Mouse (Mus musculus) kidney, embryonic 15.5 days (tissue): ENCODE measurements at regions not wholly inside any gene's neighbourhood (a gene's known extent, or its start where the extent isn't known, plus 50 kb on each side); places are given as distances from the start of the nearest gene placed in this dataset.
A peak's percentile ranks its signal among the peaks of the same experiment; 100 is the strongest.

Experiments used
- ATAC-seq: fragments of 200-750 bp; cut with Nextera tagmentation; replicated peaks from 2 replicates; pipeline ENCODE4 v1.8.0; 2017; ENCODE audit warnings: moderate TSS enrichment; ENCODE audit not compliant: low FRiP score
- H3K27ac ChIP-seq: fragments of 300-500 bp; sonication (generic); 2 replicates; pipeline ENCODE4 v1.5.1; 2015; ENCODE audit warnings: mild to moderate bottlenecking, inconsistent platforms
- H3K27me3 ChIP-seq: fragments of 300-500 bp; sonication (generic); 2 replicates; pipeline ENCODE4 v1.6.1; 2015; ENCODE audit warnings: inconsistent platforms
- H3K36me3 ChIP-seq: fragments of 300-500 bp; sonication (generic); 2 replicates; pipeline ENCODE4 v1.6.1; 2015; ENCODE audit warnings: inconsistent platforms
- H3K4me1 ChIP-seq: fragments of 300-500 bp; sonication (generic); 2 replicates; pipeline ENCODE4 v1.6.1; 2015; ENCODE audit warnings: inconsistent platforms
- H3K4me2 ChIP-seq: fragments of 300-500 bp; sonication (generic); 2 replicates; pipeline ENCODE4 v1.6.1; 2015; ENCODE audit warnings: moderate library complexity, mild to moderate bottlenecking, inconsistent platforms
- H3K4me3 ChIP-seq: fragments of 300-500 bp; sonication (generic); replicated peaks from 2 replicates; pipeline ENCODE4 v1.5.1; 2015; ENCODE audit warnings: mild to moderate bottlenecking, inconsistent platforms
- H3K9ac ChIP-seq: fragments of 300-500 bp; sonication (generic); 2 replicates; pipeline ENCODE4 v1.6.1; 2015; ENCODE audit warnings: mild to moderate bottlenecking, inconsistent platforms
- H3K9me3 ChIP-seq: fragments of 300-500 bp; sonication (generic); replicated peaks from 2 replicates; pipeline ENCODE4 v1.6.1; 2016; ENCODE audit warnings: inconsistent platforms
- WGBS: fragments of 180-500 bp; shearing (Covaris S2); methylation state at CpG from one replicate; pipeline ENCODE4 v1.1.7; 2015; ENCODE audit warnings: mixed read lengths; 5-methylcytosine and 5-hydroxymethylcytosine counted together

- WGBS: 77% methylated on average over 10 of the region's 10 CpGs
- H3K4me3 ChIP-seq: no peak overlapping the region
- H3K9me3 ChIP-seq: no peaks in the 10 kb centered on the region
- no peaks in the 10 kb centered on the region for H3K4me1 ChIP-seq
- ATAC-seq: no peak
- H3K27me3 ChIP-seq: no peaks in the 10 kb centered on the region
- no peak overlapping the region for H3K27ac ChIP-seq
- H3K36me3 ChIP-seq: no peaks in the 10 kb centered on the region
- no peak overlapping the region for H3K9ac ChIP-seq
- H3K4me2 ChIP-seq: no peak overlapping the region
These were observed 54.3 kb upstream of the Nrbf2 start for GRCm38 (mm10) chr10:67339371-67339929.

- 80% methylated on average over 4 of the region's 4 CpGs for WGBS
- H3K4me1 ChIP-seq: no peaks in the 10 kb centered on the region
- no peak overlapping the region for H3K4me2 ChIP-seq
- no peaks in the 10 kb centered on the region for H3K36me3 ChIP-seq
- H3K27me3 ChIP-seq: no peaks in the 10 kb centered on the region
- H3K4me3 ChIP-seq: no peak overlapping the region
- no peak for ATAC-seq
- H3K27ac ChIP-seq: no peak overlapping the region
- H3K9me3 ChIP-seq: no peaks in the 10 kb centered on the region
- no peak overlapping the region for H3K9ac ChIP-seq
These were observed 59.6 kb upstream of the Nrbf2 start for GRCm38 (mm10) chr10:67344722-67345121.

GRCm38 (mm10) chr10:67350956-67351355 lies 65.9 kb upstream of the Nrbf2 start:
- ATAC-seq: no peak
- H3K27ac ChIP-seq: no peak overlapping the region
- H3K36me3 ChIP-seq: no peaks in the 10 kb centered on the region
- no peaks in the 10 kb centered on the region for H3K27me3 ChIP-seq
- no peaks in the 10 kb centered on the region for H3K9me3 ChIP-seq
- H3K9ac ChIP-seq: no peak overlapping the region
- no peak overlapping the region for H3K4me3 ChIP-seq
- H3K4me2 ChIP-seq: no peak overlapping the region
- H3K4me1 ChIP-seq: no peaks in the 10 kb centered on the region
- WGBS: 32% methylated on average over 2 of the region's 2 CpGs

DNA sequence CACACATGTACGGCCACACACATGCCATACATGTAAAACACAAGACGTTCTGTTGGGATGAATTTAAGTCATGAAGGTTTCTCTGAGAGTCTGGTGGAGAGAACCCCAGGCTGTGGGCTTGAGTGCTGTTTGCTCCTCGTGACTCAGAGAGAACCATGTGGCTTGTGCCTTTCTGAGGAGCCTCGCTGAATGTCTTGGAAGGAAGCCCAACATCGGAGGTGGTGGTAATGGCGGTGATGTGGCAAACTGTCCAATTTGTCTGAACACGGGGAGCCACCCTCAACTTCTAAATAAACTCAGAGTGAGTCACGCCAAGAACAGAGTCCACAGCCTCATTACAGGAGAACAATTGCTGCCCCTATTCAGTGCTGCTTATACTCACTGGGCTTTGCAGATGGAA lies 75.7 kb upstream of the Nrbf2 start:
- Histone ChIP-seq H3K9ac (no peak overlapping the region), H3K4me1 (no peaks in the 10 kb centered on the region), H3K4me2 (no peak overlapping the region), H3K9me3 (no peaks in the 10 kb centered on the region), H3K36me3 (no peaks in the 10 kb centered on the region), H3K27me3 (no peaks in the 10 kb centered on the region), H3K27ac (no peak overlapping the region), H3K4me3 (no peak overlapping the region)
- 80% methylated on average over 8 of the region's 8 CpGs for WGBS
- no peak for ATAC-seq

DNA sequence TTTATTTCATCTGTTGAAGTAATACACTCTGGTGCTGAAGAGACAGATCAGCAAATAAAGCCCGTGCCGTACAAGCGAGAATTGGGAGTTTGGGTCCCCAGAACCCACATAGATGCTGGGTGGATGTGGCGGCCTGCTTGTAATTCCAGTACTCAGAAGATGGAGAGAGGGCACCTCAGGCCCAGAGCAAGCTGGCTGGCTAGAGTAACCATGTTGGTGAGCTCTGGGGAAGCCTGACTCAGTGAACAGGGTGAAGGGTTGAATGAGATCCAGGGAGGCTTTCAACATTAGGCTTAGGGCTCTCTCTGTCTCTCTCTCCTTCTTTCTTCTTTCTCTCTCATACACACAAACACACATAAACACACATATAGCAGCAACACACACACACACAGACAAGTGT lies 76.2 kb upstream of the Nrbf2 start:
- no peak overlapping the region for H3K9ac ChIP-seq
- no peak overlapping the region for H3K4me2 ChIP-seq
- no peak for ATAC-seq
- no peaks in the 10 kb centered on the region for H3K27me3 ChIP-seq
- no peaks in the 10 kb centered on the region for H3K4me1 ChIP-seq
- no peak overlapping the region for H3K27ac ChIP-seq
- 93% methylated on average over 4 of the region's 4 CpGs for WGBS
- H3K36me3 ChIP-seq: no peaks in the 10 kb centered on the region
- H3K9me3 ChIP-seq: no peaks in the 10 kb centered on the region
- H3K4me3 ChIP-seq: no peak overlapping the region

- no peak overlapping the region for H3K27ac ChIP-seq
- ATAC-seq: no peak
These were observed 79.5 kb upstream of the Nrbf2 start for GRCm38 (mm10) chr10:67364595-67364994.

DNA sequence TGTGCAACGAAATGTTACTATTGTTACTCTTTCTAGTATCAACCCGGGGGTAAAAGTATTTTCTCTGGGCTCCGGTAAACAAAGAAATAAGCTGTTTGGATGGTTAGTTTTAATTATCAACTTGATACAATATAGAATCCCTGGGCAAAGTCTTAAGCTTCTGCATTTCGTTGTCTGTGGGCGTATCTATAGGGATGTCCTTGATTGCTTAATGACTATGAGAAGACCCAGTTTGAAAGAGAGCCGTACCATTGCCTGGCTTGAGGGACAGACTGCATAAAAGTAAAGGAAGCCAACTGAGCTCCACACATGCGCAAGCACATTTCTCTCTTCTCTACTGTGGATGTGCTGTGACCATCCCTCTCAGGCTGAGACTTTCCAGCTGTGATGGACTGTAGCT lies 80.1 kb upstream of the Nrbf2 start:
- Histone ChIP-seq H3K27me3 (no peaks in the 10 kb centered on the region), H3K4me3 (no peak overlapping the region), H3K9me3 (no peaks in the 10 kb centered on the region), H3K36me3 (no peaks in the 10 kb centered on the region), H3K27ac (no peak overlapping the region), H3K4me1 (no peaks in the 10 kb centered on the region), H3K4me2 (no peak overlapping the region), H3K9ac (no peak overlapping the region)
- WGBS: 92% methylated on average over 7 of the region's 7 CpGs
- no peak for ATAC-seq

More at GRCm38 (mm10) chr10:67364595-67364994, 79.5 kb upstream of the Nrbf2 start:
- H3K4me2 ChIP-seq: no peak overlapping the region
- H3K9ac ChIP-seq: no peak overlapping the region
- 88% methylated on average over 3 of the region's 3 CpGs for WGBS
- no peak overlapping the region for H3K4me3 ChIP-seq
- no peaks in the 10 kb centered on the region for H3K27me3 ChIP-seq
- no peaks in the 10 kb centered on the region for H3K9me3 ChIP-seq
- H3K4me1 ChIP-seq: no peaks in the 10 kb centered on the region
- H3K36me3 ChIP-seq: no peaks in the 10 kb centered on the region

DNA sequence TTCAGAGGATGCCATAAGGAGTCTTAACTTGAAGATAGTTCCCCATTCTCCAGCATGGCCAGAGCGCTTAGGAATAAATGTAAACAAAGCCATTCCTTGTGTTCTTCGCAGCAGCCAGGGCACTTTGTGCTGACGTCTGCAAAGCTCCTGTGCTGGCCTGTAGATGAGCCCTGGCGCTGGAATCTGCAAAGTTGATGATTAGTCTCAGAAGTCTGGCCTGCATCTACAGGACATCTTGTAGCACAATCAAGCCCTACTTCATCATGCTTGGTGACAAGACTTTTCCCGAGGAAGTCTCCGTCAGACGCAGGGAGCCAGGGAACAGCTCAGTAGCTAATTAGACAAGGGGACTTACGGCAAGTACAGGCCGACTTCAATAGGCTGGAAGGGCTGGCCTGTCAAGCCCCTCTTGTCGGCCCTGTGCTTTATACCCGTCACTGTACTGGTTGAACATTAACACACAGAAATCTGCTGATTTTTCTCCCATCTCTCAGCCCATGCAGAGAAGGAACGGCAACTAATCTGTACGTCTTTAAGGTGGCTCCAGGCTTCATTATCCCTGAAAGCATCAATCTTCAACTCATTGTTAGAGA lies 87.6 kb upstream of the Nrbf2 start:
- 37% methylated on average over 13 of the region's 13 CpGs for WGBS
- Histone ChIP-seq H3K9ac (no peak overlapping the region), H3K27ac (peak overlapping the region; percentile 20; the same call in 1 of the 2 replicates), H3K4me3 (no peak overlapping the region), H3K4me1 (peaks cover 13% of the 10 kb centered on the region), H3K9me3 (no peaks in the 10 kb centered on the region), H3K36me3 (no peaks in the 10 kb centered on the region), H3K27me3 (no peaks in the 10 kb centered on the region), H3K4me2 (peak overlapping the region; percentile 35)
- peak; percentile 60 for ATAC-seq

DNA sequence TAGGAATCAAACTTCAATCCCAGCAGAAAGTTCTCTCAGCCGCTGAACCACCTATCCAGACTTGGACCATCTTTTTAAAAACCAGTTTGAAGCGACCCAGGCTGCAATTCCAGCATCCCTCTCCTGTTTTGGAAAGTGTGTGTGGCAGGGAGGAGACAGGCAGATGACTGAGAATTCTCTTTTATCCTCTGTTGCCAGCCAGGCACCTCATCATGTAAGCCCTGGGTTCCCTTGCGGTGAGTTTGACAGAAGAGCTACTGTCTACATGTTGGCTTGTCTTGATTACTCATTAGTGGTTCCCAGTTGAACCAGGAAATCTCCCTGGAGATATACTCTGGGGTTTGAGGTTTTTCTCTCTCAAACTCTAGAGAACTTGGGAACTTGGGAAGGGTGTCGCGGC lies 91.5 kb upstream of the Nrbf2 start:
- H3K9me3 ChIP-seq: no peaks in the 10 kb centered on the region
- H3K9ac ChIP-seq: no peak overlapping the region
- H3K4me1 ChIP-seq: peaks cover 18% of the 10 kb centered on the region
- H3K4me2 ChIP-seq: no peak overlapping the region
- H3K36me3 ChIP-seq: no peaks in the 10 kb centered on the region
- 95% methylated on average over 5 of the region's 5 CpGs for WGBS
- ATAC-seq: no peak
- no peak overlapping the region for H3K4me3 ChIP-seq
- no peak overlapping the region for H3K27ac ChIP-seq
- H3K27me3 ChIP-seq: no peaks in the 10 kb centered on the region

DNA sequence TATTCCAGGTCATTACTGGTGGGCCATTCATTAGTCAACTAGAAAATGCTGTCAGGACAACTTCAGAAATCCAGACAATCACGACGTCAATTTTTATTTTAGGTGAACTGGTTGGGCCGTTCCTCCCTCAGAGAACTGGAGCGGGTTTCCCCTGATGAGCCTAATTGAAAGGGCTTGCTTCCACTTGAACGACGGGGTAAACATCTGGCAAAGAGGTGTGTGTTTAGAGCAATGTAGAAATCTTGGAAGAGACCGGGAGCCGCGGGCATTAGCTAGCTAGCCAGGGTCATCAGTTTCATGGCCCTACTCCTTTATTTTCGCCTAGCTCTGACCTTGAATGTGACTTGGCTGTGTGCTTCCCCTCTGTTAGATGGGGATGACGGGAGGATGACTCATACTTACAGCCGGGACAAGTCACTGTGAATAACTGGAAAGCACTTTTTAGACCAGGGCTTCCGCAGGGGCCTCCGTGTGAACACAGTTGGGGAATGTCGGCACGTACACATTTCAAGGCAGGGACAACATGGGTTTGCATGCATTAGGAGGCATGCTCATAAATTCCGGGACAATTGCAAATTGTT lies 92.6 kb upstream of the Nrbf2 start:
- H3K4me3 ChIP-seq: no peak overlapping the region
- H3K36me3 ChIP-seq: no peaks in the 10 kb centered on the region
- WGBS: 38% methylated on average over 17 of the region's 17 CpGs
- H3K9me3 ChIP-seq: no peaks in the 10 kb centered on the region
- H3K27me3 ChIP-seq: no peaks in the 10 kb centered on the region
- H3K4me2 ChIP-seq: peak overlapping the region; percentile 36
- no peak overlapping the region for H3K9ac ChIP-seq
- peak overlapping the region; percentile 64 for H3K27ac ChIP-seq
- peak; percentile 58; the same call in 1 of the 2 replicates for ATAC-seq
- H3K4me1 ChIP-seq: peaks cover 14% of the 10 kb centered on the region

- no peaks in the 10 kb centered on the region for H3K27me3 ChIP-seq
- peaks cover 16% of the 10 kb centered on the region for H3K4me1 ChIP-seq
- no peaks in the 10 kb centered on the region for H3K9me3 ChIP-seq
- no peak overlapping the region for H3K27ac ChIP-seq
- 86% methylated on average over 5 of the region's 5 CpGs for WGBS
- H3K4me3 ChIP-seq: no peak overlapping the region
- H3K4me2 ChIP-seq: no peak overlapping the region
- H3K9ac ChIP-seq: no peak overlapping the region
- no peaks in the 10 kb centered on the region for H3K36me3 ChIP-seq
- ATAC-seq: no peak
These were observed 95.1 kb upstream of the Nrbf2 start for GRCm38 (mm10) chr10:67380174-67380573.

DNA sequence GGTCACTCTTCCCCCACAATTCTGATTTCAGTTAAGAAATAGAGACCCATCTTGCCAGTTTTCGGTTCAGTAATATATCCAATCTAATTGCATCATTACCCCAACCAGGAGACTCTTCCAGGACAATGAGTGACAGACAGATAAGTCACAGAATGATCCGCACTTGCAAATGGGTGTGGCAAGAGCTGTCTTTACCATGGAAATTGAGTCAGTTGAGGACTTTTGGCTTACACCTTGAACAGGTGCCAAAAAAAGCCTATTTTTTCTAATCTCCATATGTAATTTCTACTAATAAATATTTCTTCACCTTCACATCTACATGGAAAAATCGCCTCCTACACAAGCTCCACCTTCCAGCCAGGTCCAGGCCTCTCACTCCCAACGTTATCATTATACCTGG lies 98.2 kb upstream of the Nrbf2 start:
- Histone ChIP-seq H3K4me2 (no peak overlapping the region), H3K36me3 (no peaks in the 10 kb centered on the region), H3K27ac (no peak overlapping the region), H3K9ac (no peak overlapping the region), H3K4me3 (no peak overlapping the region), H3K4me1 (peaks cover 7% of the 10 kb centered on the region), H3K27me3 (no peaks in the 10 kb centered on the region), H3K9me3 (no peaks in the 10 kb centered on the region)
- WGBS: 89% methylated on average over 4 of the region's 4 CpGs
- no peak for ATAC-seq
